Mouse (Mus musculus) liver, embryonic 13.5 days (tissue): Measurements from ENCODE around the gene Gm45234. TPM values are rescaled to one million over a fixed set of nuclear protein-coding genes. Genes with fewer than 3 reads are reported as not detected.

Experiments used
- ATAC-seq: fragments of 200-750 bp; cut with Nextera tagmentation; 2 replicates; pipeline ENCODE4 v1.8.0; 2017; ENCODE audit warnings: low read depth, mild to moderate bottlenecking, moderate number of reproducible peaks, moderate library complexity
- DNase-seq: peaks from one replicate; pipeline ENCODE4 v3.0.0; 2022
- H3K27ac ChIP-seq: fragments of 300-500 bp; sonication (generic); 2 replicates; pipeline ENCODE4 v1.5.1; 2015; ENCODE audit warnings: moderate library complexity, mild to moderate bottlenecking, inconsistent platforms
- H3K27me3 ChIP-seq: fragments of 300-500 bp; sonication (generic); 2 replicates; pipeline ENCODE4 v1.6.1; 2015; ENCODE audit warnings: mild to moderate bottlenecking, inconsistent platforms
- H3K36me3 ChIP-seq: fragments of 300-500 bp; sonication (generic); 2 replicates; pipeline ENCODE4 v1.6.1; 2015; ENCODE audit warnings: mild to moderate bottlenecking, inconsistent platforms
- H3K4me1 ChIP-seq: fragments of 300-500 bp; sonication (generic); replicated peaks from 2 replicates; pipeline ENCODE4 v1.6.1; 2015; ENCODE audit warnings: inconsistent platforms
- H3K4me2 ChIP-seq: fragments of 300-500 bp; sonication (generic); 2 replicates; pipeline ENCODE4 v1.6.1; 2015; ENCODE audit warnings: inconsistent platforms, mild to moderate bottlenecking, moderate library complexity
- H3K4me3 ChIP-seq: fragments of 300-500 bp; sonication (generic); replicated peaks from 2 replicates; pipeline ENCODE4 v1.5.1; 2015; ENCODE audit warnings: mild to moderate bottlenecking, inconsistent platforms
- H3K9ac ChIP-seq: fragments of 300-500 bp; sonication (generic); 2 replicates; pipeline ENCODE4 v1.6.1; 2015; ENCODE audit warnings: mild to moderate bottlenecking, inconsistent platforms
- H3K9me3 ChIP-seq: fragments of 300-500 bp; sonication (generic); replicated peaks from 2 replicates; pipeline ENCODE4 v1.6.1; 2016; ENCODE audit warnings: inconsistent platforms
- WGBS: fragments of 180-500 bp; shearing (Covaris S2); methylation state at CpG from one replicate; pipeline ENCODE4 v1.1.7; 2015; ENCODE audit not compliant: insufficient replicate concordance; 5-methylcytosine and 5-hydroxymethylcytosine counted together
- microRNA counts: library from miRNA; unstranded; fragments of <30 nt; microRNA quantifications from one replicate; lab custom pipeline; 2016
- microRNA-seq: library from miRNA; unstranded; fragments of <30 nt; microRNA quantifications from one replicate; pipeline ENCODE4, GENCODE M21; 2016
- polyA plus RNA-seq: library from polyadenylated mRNA; unstranded; fragments of >200 nt; fragmentation: Nextera tagmentation; extraction: Ambion mirVana; gene quantifications from 2 replicates; pipeline ENCODE4 v1.2.1, GENCODE M21; 2015

The Gm45234 gene
- polyA plus RNA-seq, 1 experiment from 2014 or later = not detected

DNA sequence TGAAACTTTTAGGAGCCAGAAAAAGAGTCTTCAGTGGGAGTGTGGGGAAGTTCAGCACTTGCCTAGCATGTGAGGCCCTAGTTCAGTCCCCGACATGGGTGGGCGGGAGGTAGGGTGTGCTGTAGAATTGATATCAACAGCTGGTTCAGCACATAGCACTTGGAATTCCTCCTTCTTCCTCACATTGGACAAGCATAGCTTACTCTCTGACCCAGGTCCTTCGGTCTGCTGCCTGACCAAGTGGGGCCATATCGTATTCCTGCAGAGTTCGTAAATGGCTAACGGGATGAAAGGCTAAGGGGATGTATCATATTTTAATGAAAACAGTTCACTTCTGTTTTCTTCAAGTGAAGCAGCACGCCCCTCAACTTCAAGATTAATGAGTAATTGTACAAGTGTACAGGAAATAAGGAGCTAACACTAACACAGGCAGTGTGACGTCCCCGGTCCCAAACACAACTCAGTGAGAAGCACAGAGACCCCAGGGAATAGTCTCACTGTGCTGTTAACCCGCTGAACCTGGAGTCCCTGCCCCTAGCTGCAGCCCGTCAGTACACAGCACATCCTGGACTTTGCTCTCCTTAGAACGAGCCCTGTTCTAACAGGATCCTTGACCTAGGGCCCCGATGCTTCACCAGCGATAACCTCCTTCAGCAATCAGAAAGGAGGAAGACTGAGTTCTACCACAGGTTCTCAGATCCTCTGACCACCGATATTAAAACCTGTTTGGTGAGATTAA, 62.4 kb downstream of the Gm45234 start:
- Histone ChIP-seq H3K9ac (no peak overlapping the region), H3K36me3 (peaks cover 27% of the 10 kb centered on the region), H3K27me3 (no peaks in the 10 kb centered on the region), H3K4me1 (peaks cover 46% of the 10 kb centered on the region), H3K9me3 (no peaks in the 10 kb centered on the region), H3K4me2 (no peak overlapping the region), H3K4me3 (no peak overlapping the region), H3K27ac (no peak overlapping the region)
- DNase-seq (no peak), ATAC-seq (no peak)
- WGBS = 76% methylated on average over 15 of the region's 15 CpGs

DNA sequence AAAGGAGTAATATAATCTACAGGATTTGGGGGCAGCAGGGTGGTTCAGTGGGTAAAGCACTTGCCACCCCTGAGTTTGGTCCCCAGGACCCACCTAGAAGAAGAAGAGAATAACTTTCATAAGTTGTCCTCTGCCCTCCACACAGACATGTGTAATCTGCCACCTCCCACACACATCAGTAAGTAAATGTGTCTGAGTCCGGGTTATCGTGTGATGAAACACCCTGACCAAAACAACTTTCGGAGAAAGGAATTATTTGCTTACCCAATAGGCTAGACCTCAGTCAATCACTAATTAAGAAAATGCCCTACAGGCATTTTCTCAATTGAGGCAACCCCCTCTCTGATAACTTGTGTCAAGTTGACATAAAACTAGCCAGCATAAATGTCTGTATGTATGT, 65.3 kb downstream of the Gm45234 start:
- no peak for ATAC-seq
- WGBS = 84% methylated on average over 3 of the region's 3 CpGs
- Histone ChIP-seq H3K9me3 (no peaks in the 10 kb centered on the region), H3K4me2 (no peak overlapping the region), H3K27me3 (no peaks in the 10 kb centered on the region), H3K36me3 (peaks cover 15% of the 10 kb centered on the region), H3K4me3 (no peak overlapping the region), H3K4me1 (peaks cover 70% of the 10 kb centered on the region), H3K9ac (no peak overlapping the region), H3K27ac (no peak overlapping the region)
- DNase-seq = no peak

MicroRNAs within 50 kb of the gene (microRNA counts, 519-probe panel; counts per million panel counts)
- 114 counts per million for microRNA mmu-miR-141 (lab: Ali Mortazavi, UCI)
- microRNA mmu-miR-200c (lab: Ali Mortazavi, UCI) = 3,035 counts per million, percentile 15 among the panel's probes with 10 or more counts

Small RNA genes within 50 kb of the gene (microRNA-seq; reads per million reads assigned to microRNA genes)
- 109 reads per million, percentile 52 among the genes with 10 or more reads in this experiment for gene Mir141
- 846 reads per million, percentile 73 among the genes with 10 or more reads in this experiment for gene Mir200c

Other genes starting within 250 kb of the Gm45234 start
- 7.5 and 8.4 TPM in 2 replicates for gene C1ra, start 243.6 kb downstream of the Gm45234 start, polyA plus RNA-seq
- gene C1s1, start 213.7 kb downstream of the Gm45234 start, polyA plus RNA-seq = 21.1 and 23.9 TPM in 2 replicates
- gene C1rb, start 185.7 kb downstream of the Gm45234 start, polyA plus RNA-seq = not detected in 2 replicates
- gene C1s2, start 119.9 kb downstream of the Gm45234 start, polyA plus RNA-seq = not detected in 2 replicates
- gene Lpcat3, start 93.0 kb downstream of the Gm45234 start, polyA plus RNA-seq = 68.4 and 73.9 TPM in 2 replicates
- 189 and 198 TPM in 2 replicates for gene Emg1, start 43.8 kb downstream of the Gm45234 start, polyA plus RNA-seq
- gene Phb2, start 43.7 kb downstream of the Gm45234 start, polyA plus RNA-seq = 356 and 373 TPM in 2 replicates
- gene Ptpn6, start 17.3 kb downstream of the Gm45234 start, polyA plus RNA-seq = 28.7 and 29.5 TPM in 2 replicates
- 77.7 and 80.2 TPM in 2 replicates for gene Grcc10, start 14.6 kb downstream of the Gm45234 start, polyA plus RNA-seq
- 1.5 and 1.8 TPM in 2 replicates for gene Atn1, start 503 bp upstream of the Gm45234 start, polyA plus RNA-seq
- gene Eno2, start 13.7 kb upstream of the Gm45234 start, polyA plus RNA-seq = 0.32 and 0.42 TPM in 2 replicates
- not detected in 2 replicates for gene Lrrc23, start 23.7 kb upstream of the Gm45234 start, polyA plus RNA-seq
- gene Spsb2, start 52.6 kb upstream of the Gm45234 start, polyA plus RNA-seq = 8.6 and 9.6 TPM in 2 replicates
- gene Tpi1, start 58.3 kb upstream of the Gm45234 start, polyA plus RNA-seq = 461 and 495 TPM in 2 replicates
- gene Usp5, start 73.5 kb upstream of the Gm45234 start, polyA plus RNA-seq = 63.5 and 67.5 TPM in 2 replicates
- 202 and 204 TPM in 2 replicates for gene Cdca3, start 73.5 kb upstream of the Gm45234 start, polyA plus RNA-seq
- gene Gnb3, start 84.3 kb upstream of the Gm45234 start, polyA plus RNA-seq = 0.16 and 0.23 TPM in 2 replicates
- gene P3h3, start 101.7 kb upstream of the Gm45234 start, polyA plus RNA-seq = 1.4 and 1.9 TPM in 2 replicates
- gene Gpr162, start 108.0 kb upstream of the Gm45234 start, polyA plus RNA-seq = 0.08 and 0.14 TPM in 2 replicates
- gene Cd4, start 132.2 kb upstream of the Gm45234 start, polyA plus RNA-seq = 0.17 TPM in 1 of 2 replicates, not detected in the other
- 0.14 and 0.18 TPM in 2 replicates for gene Lag3, start 155.7 kb upstream of the Gm45234 start, polyA plus RNA-seq
- 42.3 and 47.6 TPM in 2 replicates for gene Ptms, start 164.1 kb upstream of the Gm45234 start, polyA plus RNA-seq
- 129 and 134 TPM in 2 replicates for gene Mlf2, start 175.4 kb upstream of the Gm45234 start, polyA plus RNA-seq
- 67.3 and 77.6 TPM in 2 replicates for gene Cops7a, start 209.5 kb upstream of the Gm45234 start, polyA plus RNA-seq
- 0.05 and 0.15 TPM in 2 replicates for gene Pianp, start 240.7 kb upstream of the Gm45234 start, polyA plus RNA-seq